Mouse (Mus musculus): ENCODE results near the gene Rassf6. TPM values are rescaled to one million over a fixed set of nuclear protein-coding genes. Genes with fewer than 3 reads are reported as not detected.
A peak's percentile ranks its signal among the peaks of the same experiment; 100 is the strongest.

Gene Rassf6
- total RNA-seq (2012; rRNA removed) (11.8 and 15.1 TPM in 2 replicates), total RNA-seq (2014; rRNA removed) (24.5 and 26.3 TPM in 2 replicates), polyA plus RNA-seq (2012; ENCODE audit: insufficient read length, low read depth) (18.3 and 22.4 TPM in 2 replicates)

DNA sequence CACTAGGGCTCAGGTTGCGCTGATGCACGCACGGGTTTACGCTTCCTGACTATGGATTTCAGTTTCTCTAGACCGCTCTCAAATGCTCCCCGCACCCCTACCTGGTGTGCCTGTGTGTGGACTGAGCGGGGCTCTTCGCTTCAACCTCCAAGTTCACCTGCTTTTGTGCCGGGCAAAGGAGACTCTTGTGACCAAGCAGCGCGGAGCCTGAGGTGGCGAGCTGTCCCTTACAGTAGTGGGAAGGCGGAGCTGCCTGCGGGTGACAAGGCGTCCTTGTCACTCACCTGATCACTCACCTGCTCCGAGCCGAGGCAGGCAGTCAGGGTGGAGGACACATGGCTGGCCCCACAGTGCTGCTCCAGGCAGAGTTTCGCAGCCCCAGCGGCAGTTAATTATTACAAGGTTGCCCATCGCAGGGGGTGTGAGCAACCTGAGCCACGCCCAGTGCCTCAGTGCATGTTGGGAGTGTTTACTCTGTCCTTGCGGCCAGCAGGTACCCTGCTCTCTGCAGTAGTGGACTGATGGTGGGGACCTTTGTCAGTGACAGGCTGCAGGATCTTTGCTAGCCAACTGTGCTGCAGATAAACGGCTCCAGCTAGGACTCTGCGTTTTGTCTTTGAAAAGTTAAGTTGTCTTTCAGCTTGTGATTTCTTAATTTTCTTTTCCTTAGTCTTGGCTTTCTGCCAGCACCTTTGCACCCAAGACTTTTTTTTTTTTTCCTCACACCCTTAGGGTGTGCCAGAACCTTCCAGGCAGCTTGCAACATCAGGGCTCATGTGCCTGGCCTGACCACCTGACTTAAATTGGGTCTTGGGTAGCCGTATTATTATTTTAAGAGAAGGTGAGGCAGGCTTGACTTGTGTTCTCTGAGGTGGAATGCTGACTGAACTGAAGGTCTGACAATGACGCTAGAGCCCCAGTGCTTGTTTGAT is at the start of gene Rassf6:
TSS of gene Rassf6 (minus strand) at position 372 of the 932 bp plus-strand sequence.
- H3K9me3 ChIP-seq (replicated peaks; ENCODE audit: low read length) = no peaks in the 10 kb centered on the region
- H3K79me2 ChIP-seq (replicated peaks; ENCODE audit: control insufficient read depth, extremely low read depth, insufficient read depth, poor library complexity, severe bottlenecking) = peaks cover 2% of the 10 kb centered on the region; the same call in 1 of the 2 replicates
- in situ Hi-C loops (cut with MboI; ENCODE audit: low pct_ligation_motif_present, low pct_unique_long_range_greater_than_20kb, low sequenced_read_pairs) = loop anchor here (5.0 kb wide), 1 partner anchor 43 kb away; no protein-coding TSS in a partner anchor
- peaks cover 0 to 39% of the 10 kb centered on the region in 2 experiments; a peak in 2 of 4 replicates for H3K4me1 ChIP-seq (ENCODE audit: control insufficient read depth in 1 of 2, insufficient read depth in 2 of 2)
- peak within 1 kb of the TSS; percentile 68 for H3K4me2 ChIP-seq (ENCODE audit: insufficient read depth, low read depth, poor library complexity, severe bottlenecking)
- H3K4me3 ChIP-seq (replicated peaks in 1 of 3; ENCODE audit: low read depth in 2 of 3, low read length in 2 of 3, poor library complexity in 1 of 3) = peak within 1 kb of the TSS; percentile 62 to 85 (median 77)
- dilution Hi-C loops (cut with MboI; ENCODE audit: extremely low pct_ligation_motif_present, extremely low pct_unique_long_range_greater_than_20kb, low sequenced_read_pairs) = no loop called here
- peak within 1 kb of the TSS; percentile 36; the same call in 1 of the 2 replicates for H3K27ac ChIP-seq (ENCODE audit: insufficient read depth, low read depth)
- no peaks in the 10 kb centered on the region for H3K27me3 ChIP-seq (replicated peaks)
- peak; percentile 69 for DNase-seq (ENCODE audit: extremely low read depth)
- peaks cover 3 to 15% of the 10 kb centered on the region in 2 experiments for H3K36me3 ChIP-seq (replicated peaks in 1 of 2; ENCODE audit: control insufficient read depth in 1 of 2, insufficient read depth in 1 of 2, low read length in 1 of 2)
- H3K9ac ChIP-seq (ENCODE audit: insufficient read depth, low read depth) = peak within 1 kb of the TSS; percentile 39
- TF ChIP-seq JUN (IDR thresholded peaks at IDR 0.05; ENCODE audit: insufficient read depth, low read depth, low read length) = no peak
- TF ChIP-seq ZC3H11A (IDR thresholded peaks at IDR 0.05; ENCODE audit: low read depth, low read length) = no peak
- no peak for TF ChIP-seq USF2 (conservative IDR thresholded peaks at IDR 0.05; ENCODE audit: low read depth, low read length)
- TF ChIP-seq RAD21 (IDR thresholded peaks at IDR 0.05; ENCODE audit: low read depth, low read length) = no peak
- TF ChIP-seq EP300 (IDR thresholded peaks at IDR 0.05; ENCODE audit: low read length) = no peak
- TF ChIP-seq IRF4 (IDR thresholded peaks at IDR 0.05; ENCODE audit: low read depth, low read length) = no peak
- TF ChIP-seq UBTF (IDR thresholded peaks at IDR 0.05; ENCODE audit: low read depth, low read length) = no peak
- no peak; the same call in 1 of the 2 replicates for TF ChIP-seq SIN3A (IDR thresholded peaks at IDR 0.05; ENCODE audit: low read length)
- TF ChIP-seq HCFC1 (IDR thresholded peaks at IDR 0.05; ENCODE audit: low read depth, low read length) = no peak
- no peak; the same call in 1 of the 2 replicates for TF ChIP-seq NRF1 (IDR thresholded peaks at IDR 0.05; ENCODE audit: low read depth, low read length)
- peak; percentile 72 for TF ChIP-seq POLR2A (IDR thresholded peaks at IDR 0.05; ENCODE audit: low read depth, low read length)
- TF ChIP-seq ELF1 (IDR thresholded peaks at IDR 0.05; ENCODE audit: low read depth, low read length) = no peak
- TF ChIP-seq MAZ (IDR thresholded peaks at IDR 0.05; ENCODE audit: low read depth, low read length) = no peak
- no peak for TF ChIP-seq PAX5 (IDR thresholded peaks at IDR 0.05; ENCODE audit: low read length)
- no peak for TF ChIP-seq POLR2AphosphoS2 (IDR thresholded peaks at IDR 0.05; ENCODE audit: low read depth, low read length)
- TF ChIP-seq TBP (conservative IDR thresholded peaks at IDR 0.05; ENCODE audit: low read depth, low read length) = peak; percentile 41; the same call in 1 of the 2 replicates
- no peak for TF ChIP-seq MAFK (IDR thresholded peaks at IDR 0.05; ENCODE audit: insufficient replicate concordance, low read length)
- TF ChIP-seq CHD1 (IDR thresholded peaks at IDR 0.05; ENCODE audit: low read depth, low read length) = no peak
- TF ChIP-seq USF1 (IDR thresholded peaks at IDR 0.05; ENCODE audit: low read depth, low read length) = no peak
- 0 out of 2 replicates have a peak, but pooled peaks have one; percentile 14 for TF ChIP-seq ZMIZ1 (IDR thresholded peaks at IDR 0.05; ENCODE audit: low read depth, low read length)
- TF ChIP-seq MYC (IDR thresholded peaks at IDR 0.05; ENCODE audit: low read depth, low read length) = no peak
- no peak for TF ChIP-seq GABPA (IDR thresholded peaks at IDR 0.05; ENCODE audit: insufficient replicate concordance, low read depth, low read length)
- no peak for TF ChIP-seq KAT2A (IDR thresholded peaks at IDR 0.05; ENCODE audit: insufficient replicate concordance, low read length)
- TF ChIP-seq BHLHE40 (IDR thresholded peaks at IDR 0.05; ENCODE audit: low read depth, low read length) = no peak
- TF ChIP-seq RCOR1 (conservative IDR thresholded peaks at IDR 0.05; ENCODE audit: low read depth, low read length) = no peak
- no peak for TF ChIP-seq JUND (conservative IDR thresholded peaks at IDR 0.05; ENCODE audit: low read depth, low read length)
- TF ChIP-seq MXI1 (IDR thresholded peaks at IDR 0.05; ENCODE audit: low read depth, low read length) = no peak
- no peak for TF ChIP-seq CHD2 (IDR thresholded peaks at IDR 0.05; ENCODE audit: low read length)
- TF ChIP-seq E2F4 (IDR thresholded peaks at IDR 0.05; ENCODE audit: insufficient replicate concordance, low read depth, low read length) = no peak
- TF ChIP-seq SMC3 (IDR thresholded peaks at IDR 0.05; ENCODE audit: low read depth, low read length) = no peak
- TF ChIP-seq TCF12 (IDR thresholded peaks at IDR 0.05; ENCODE audit: low read depth, low read length) = peak; percentile 59; the same call in 1 of the 2 replicates
- TF ChIP-seq NELFE (IDR thresholded peaks at IDR 0.05; ENCODE audit: low read depth, low read length) = peak; percentile 53; the same call in 1 of the 2 replicates
- TF ChIP-seq ETS1 (conservative IDR thresholded peaks at IDR 0.05; ENCODE audit: low read depth, low read length) = no peak
- TF ChIP-seq MEF2A (IDR thresholded peaks at IDR 0.05; ENCODE audit: borderline replicate concordance, low read depth, low read length) = no peak
- peak; percentile 60 for TF ChIP-seq ZNF384 (IDR thresholded peaks at IDR 0.05; ENCODE audit: low read depth, low read length)
- no peak for TF ChIP-seq MAX (IDR thresholded peaks at IDR 0.05; ENCODE audit: low read length)
- no peak for TF ChIP-seq CTCF (conservative IDR thresholded peaks at IDR 0.05 in 1 of 2, IDR thresholded peaks at IDR 0.05 in 1 of 2; ENCODE audit: low read depth in 2 of 2, low read length in 2 of 2)

Data from CH12.LX (cell line).